Mouse (Mus musculus) intestine, postnatal 0 days (tissue): ENCODE measurements around the gene Matn3. TPM values are rescaled to one million over a fixed set of nuclear protein-coding genes. Genes with fewer than 3 reads are reported as not detected.

ENCODE experiments used
- ATAC-seq: fragments of 200-750 bp; cut with Nextera tagmentation; 2 replicates; pipeline ENCODE4 v1.8.0; 2017; ENCODE audit warnings: mild to moderate bottlenecking, moderate TSS enrichment, moderate library complexity
- H3K27ac ChIP-seq: fragments of 300-500 bp; sonication (generic); 2 replicates; pipeline ENCODE4 v1.5.1; 2014; ENCODE audit warnings: mild to moderate bottlenecking, low read depth, low read length, moderate library complexity
- H3K27me3 ChIP-seq: fragments of 300-500 bp; sonication (generic); replicated peaks from 2 replicates; pipeline ENCODE4 v1.6.1; 2014; ENCODE audit warnings: low read length, mixed read lengths; ENCODE audit not compliant: control insufficient read depth, insufficient read depth
- H3K36me3 ChIP-seq: fragments of 300-500 bp; sonication (generic); 2 replicates; pipeline ENCODE4 v1.6.1; 2014; ENCODE audit warnings: mild to moderate bottlenecking, moderate library complexity; ENCODE audit not compliant: control insufficient read depth, insufficient read depth
- H3K4me1 ChIP-seq: fragments of 300-500 bp; sonication (generic); replicated peaks from 2 replicates; pipeline ENCODE4 v1.6.1; 2014; ENCODE audit warnings: antibody characterized with exemption, low read length, mixed read lengths; ENCODE audit not compliant: control insufficient read depth, insufficient read depth
- H3K4me2 ChIP-seq: fragments of 300-500 bp; sonication (generic); replicated peaks from 2 replicates; pipeline ENCODE4 v1.6.1; 2014; ENCODE audit warnings: low read depth, mild to moderate bottlenecking, moderate library complexity
- H3K4me3 ChIP-seq: fragments of 300-500 bp; sonication (generic); 2 replicates; pipeline ENCODE4 v1.5.1; 2014; ENCODE audit warnings: low read depth, low read length
- H3K9ac ChIP-seq: fragments of 300-500 bp; sonication (generic); 2 replicates; pipeline ENCODE4 v1.6.1; 2014; ENCODE audit warnings: mild to moderate bottlenecking, low read depth, low read length
- H3K9me3 ChIP-seq: fragments of 300-500 bp; sonication (generic); 2 replicates; pipeline ENCODE4 v1.6.1; 2016; ENCODE audit warnings: mixed run types; ENCODE audit not compliant: control insufficient read depth
- CTCF ChIP-seq: sonication (generic); IDR thresholded peaks from 2 replicates; pipeline ENCODE4 v1.5.1; 2016; ENCODE audit warnings: low read depth, mild to moderate bottlenecking, control low read depth, antibody characterized with exemption, moderate library complexity
- WGBS: fragments of 180-500 bp; shearing (Covaris S2); extraction: QIAGEN DNeasy Blood & Tissue Kit; methylation state at CpG from one replicate; pipeline ENCODE4 v1.1.7; 2014; 5-methylcytosine and 5-hydroxymethylcytosine counted together
- polyA plus RNA-seq: library from polyadenylated mRNA; unstranded; fragments of >200 nt; fragmentation: Nextera tagmentation; extraction: Ambion mirVana; gene quantifications from 2 replicates; pipeline ENCODE4 v1.2.1, GENCODE M21; 2015

The Matn3 gene
- not detected in 2 replicates for polyA plus RNA-seq

DNA sequence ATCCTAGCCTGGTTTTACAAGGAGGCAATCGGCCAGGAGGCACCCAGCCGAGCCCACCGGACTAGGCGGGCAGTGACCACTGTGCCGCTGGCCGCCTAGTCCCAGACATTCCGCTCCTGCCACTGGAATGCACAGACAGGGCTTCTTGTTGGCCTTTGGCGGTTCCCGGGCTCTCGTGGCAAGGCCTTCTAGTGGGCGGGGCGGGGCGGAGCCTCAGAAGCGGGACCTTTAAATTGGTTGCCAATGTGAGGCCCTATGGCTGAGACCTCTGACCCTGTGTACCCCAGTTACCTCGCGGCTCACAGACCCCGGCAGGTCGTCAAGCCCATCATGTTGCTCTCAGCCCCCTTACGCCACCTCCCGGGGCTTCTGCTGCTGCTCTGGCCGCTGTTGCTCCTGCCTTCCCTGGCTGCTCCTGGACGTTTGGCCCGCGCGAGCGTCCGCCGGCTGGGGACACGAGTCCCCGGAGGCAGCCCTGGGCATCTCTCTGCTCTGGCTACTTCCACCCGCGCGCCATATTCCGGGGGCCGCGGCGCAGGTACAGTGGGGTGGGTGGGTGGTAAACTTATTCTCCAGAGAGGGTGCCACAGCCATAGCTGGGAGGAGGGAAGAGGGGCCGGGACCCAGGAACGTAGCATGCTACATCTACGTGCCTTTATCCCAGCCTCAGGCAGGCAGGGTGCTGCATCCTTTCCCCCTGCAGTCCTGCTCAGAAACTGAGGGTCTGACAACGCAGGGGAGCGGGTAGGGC is at the start of gene Matn3:
Gene Matn3, plus strand, starts transcription at position 216 of the 751 bp plus-strand sequence.
- WGBS = 2% methylated on average over 42 of the region's 42 CpGs
- H3K27ac ChIP-seq = no peak within 1 kb of the TSS
- H3K9me3 ChIP-seq = no peaks in the 10 kb centered on the region
- H3K9ac ChIP-seq = peak within 1 kb of the TSS; percentile 55
- peak within 1 kb of the TSS; percentile 38 for H3K4me3 ChIP-seq
- no peaks in the 10 kb centered on the region for H3K36me3 ChIP-seq
- H3K4me2 ChIP-seq = peak within 1 kb of the TSS; percentile 87
- peak; percentile 32 for TF ChIP-seq CTCF
- ATAC-seq = no peak; the same call in 1 of the 2 replicates
- peaks cover 3% of the 10 kb centered on the region; the same call in 1 of the 2 replicates for H3K4me1 ChIP-seq
- H3K27me3 ChIP-seq = no peaks in the 10 kb centered on the region; the same call in 1 of the 2 replicates

DNA sequence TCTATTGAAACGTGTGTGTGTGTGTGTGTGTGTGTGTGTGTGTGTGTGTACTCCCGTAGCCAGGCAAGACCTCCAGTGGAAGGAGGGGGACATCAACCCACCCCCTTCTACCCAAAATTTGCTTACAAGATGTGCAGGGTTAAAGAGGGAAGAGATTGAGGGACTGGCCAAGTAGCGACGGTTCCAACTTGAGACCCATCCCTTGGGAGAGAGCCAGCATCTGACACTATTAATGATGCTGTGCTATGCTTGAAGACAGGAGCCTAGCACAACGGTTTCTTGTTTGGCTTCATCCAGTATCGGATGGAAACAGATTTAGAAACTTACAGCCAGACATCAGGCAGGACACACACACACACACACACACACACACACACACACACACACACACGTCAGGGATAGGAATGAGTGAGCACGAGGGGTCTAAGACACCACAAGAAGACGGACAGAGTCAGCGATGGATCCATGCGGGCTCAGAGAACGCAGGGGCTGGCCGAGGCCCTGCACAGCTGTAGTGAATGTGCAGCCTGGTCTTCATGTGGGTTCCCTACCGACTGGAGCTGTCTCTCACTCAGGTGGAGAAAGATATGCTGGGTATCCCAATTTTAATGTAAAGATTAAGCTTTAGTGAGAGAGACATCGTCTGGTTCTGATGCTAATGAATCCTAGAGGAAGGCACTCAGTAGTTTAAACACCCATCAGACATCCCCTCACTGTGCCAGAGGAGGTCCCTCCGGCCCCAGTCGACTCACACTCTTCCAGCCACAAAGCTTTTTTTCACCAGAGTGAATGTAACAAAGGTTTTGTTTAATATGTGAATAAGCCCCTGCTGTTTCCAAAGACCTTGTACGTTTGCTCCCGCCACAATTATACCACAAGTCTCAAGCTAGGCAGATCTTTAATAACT is 48.6 kb upstream of the Matn3 start:
- Histone ChIP-seq H3K9ac (no peak overlapping the region), H3K4me3 (no peak overlapping the region), H3K27ac (no peak overlapping the region), H3K27me3 (no peaks in the 10 kb centered on the region), H3K36me3 (no peaks in the 10 kb centered on the region), H3K4me1 (no peaks in the 10 kb centered on the region), H3K4me2 (no peak overlapping the region), H3K9me3 (no peaks in the 10 kb centered on the region)
- 70% methylated on average over 19 of the region's 19 CpGs for WGBS
- TF ChIP-seq CTCF = no peak; the same call in 1 of the 2 replicates
- no peak for ATAC-seq

DNA sequence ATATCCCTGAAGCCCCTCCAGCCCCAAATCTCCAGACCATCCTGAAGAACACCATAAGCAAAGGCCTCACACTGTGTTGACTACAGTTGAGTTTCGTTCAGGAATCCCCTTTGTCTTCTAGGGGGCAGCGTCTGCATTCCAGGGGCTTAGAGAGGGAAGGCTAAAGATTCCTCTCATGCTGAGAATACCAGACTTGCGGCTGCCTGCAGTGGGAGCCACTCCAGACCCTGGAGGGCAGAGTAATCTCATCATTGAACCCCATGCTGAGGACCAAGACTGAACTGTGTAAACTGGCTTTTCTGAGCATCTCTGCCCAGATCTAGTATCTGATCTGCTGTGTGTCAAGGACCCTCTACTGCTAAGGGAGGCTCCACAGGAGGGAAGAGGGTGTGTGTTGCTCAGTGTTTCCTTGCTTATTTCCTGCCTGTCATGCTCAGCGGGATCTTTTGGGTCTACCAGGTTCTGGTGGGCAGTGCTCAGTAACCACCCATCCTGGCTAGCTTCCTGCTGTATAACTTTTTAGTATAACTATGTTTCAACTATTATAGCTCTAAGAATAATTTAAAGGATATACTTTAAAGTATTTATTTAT is 47.5 kb upstream of the Matn3 start:
- no peak overlapping the region for H3K9ac ChIP-seq
- H3K36me3 ChIP-seq = no peaks in the 10 kb centered on the region
- no peaks in the 10 kb centered on the region for H3K9me3 ChIP-seq
- no peak overlapping the region for H3K4me2 ChIP-seq
- H3K4me1 ChIP-seq = no peaks in the 10 kb centered on the region
- WGBS = 50% methylated on average over 4 of the region's 4 CpGs
- no peak overlapping the region for H3K27ac ChIP-seq
- no peak for ATAC-seq
- H3K27me3 ChIP-seq = no peaks in the 10 kb centered on the region
- peak; percentile 28 for TF ChIP-seq CTCF
- no peak overlapping the region for H3K4me3 ChIP-seq

DNA sequence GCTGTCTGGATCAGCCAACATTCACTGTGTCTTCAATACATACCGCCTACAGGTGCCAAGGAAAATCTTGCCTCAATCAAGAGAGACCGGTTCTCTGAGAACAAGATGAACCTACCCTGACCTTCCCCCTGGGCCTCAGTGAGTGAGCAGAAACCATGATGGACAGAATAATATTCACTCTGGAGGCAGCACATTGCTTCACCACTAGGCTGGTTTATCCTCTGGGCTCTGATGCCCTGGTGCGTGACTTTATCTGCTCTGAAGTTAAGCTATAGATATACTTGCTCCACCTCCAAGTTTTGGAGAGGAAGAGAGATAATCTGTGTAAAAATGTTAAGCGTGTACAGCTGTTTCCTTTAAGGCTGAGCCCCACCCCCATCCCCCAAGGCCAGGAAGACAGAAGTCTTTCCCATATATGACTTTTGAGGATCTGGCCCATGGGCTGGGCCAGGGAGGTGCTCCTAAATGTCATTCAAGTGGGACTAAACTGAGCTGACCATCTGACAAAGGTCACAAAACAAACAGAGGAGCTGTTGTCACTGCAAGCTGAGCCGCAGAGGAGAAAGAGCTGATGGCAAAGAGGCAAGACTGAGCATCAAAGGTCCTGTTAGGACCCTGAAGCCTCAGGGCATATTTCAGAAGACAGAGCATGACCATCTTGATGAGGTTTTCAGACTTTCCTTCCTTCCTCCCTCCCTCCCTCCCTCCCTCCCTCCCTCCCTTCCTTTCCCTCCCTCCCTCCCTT is 46.6 kb upstream of the Matn3 start:
- Histone ChIP-seq H3K4me1 (no peaks in the 10 kb centered on the region), H3K4me2 (no peak overlapping the region), H3K9ac (no peak overlapping the region), H3K9me3 (no peaks in the 10 kb centered on the region), H3K36me3 (no peaks in the 10 kb centered on the region), H3K27me3 (no peaks in the 10 kb centered on the region), H3K4me3 (no peak overlapping the region), H3K27ac (0 out of 2 replicates have a peak overlapping the region, but pooled peaks have one; percentile 28)
- 15% methylated on average over 5 of the region's 5 CpGs for WGBS
- peak; percentile 25; the same call in 1 of the 2 replicates for TF ChIP-seq CTCF
- peak; percentile 64 for ATAC-seq

DNA sequence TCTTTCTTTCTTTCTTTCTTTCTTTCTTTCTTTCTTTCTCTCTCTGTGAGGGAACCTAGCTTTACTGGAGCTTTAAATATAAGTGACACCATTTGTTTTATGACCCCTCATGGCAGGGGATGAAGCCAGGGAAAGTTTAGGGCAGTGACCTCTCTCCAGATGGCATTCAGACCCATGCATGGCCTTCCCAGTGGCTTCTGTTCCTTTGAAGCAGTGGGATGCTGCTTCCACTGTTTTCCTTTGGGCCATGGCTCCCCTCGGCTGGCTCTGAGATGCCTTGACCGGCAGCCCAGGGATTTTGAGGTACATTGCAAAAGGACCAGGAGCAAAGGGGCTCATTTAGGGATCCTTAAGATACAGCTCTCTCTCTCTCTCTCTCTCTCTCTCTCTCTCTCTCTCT is 45.8 kb upstream of the Matn3 start:
- no peaks in the 10 kb centered on the region for H3K9me3 ChIP-seq
- H3K27ac ChIP-seq = no peak overlapping the region
- no peaks in the 10 kb centered on the region for H3K27me3 ChIP-seq
- H3K9ac ChIP-seq = no peak overlapping the region
- no peaks in the 10 kb centered on the region for H3K36me3 ChIP-seq
- no peak for TF ChIP-seq CTCF
- H3K4me3 ChIP-seq = no peak overlapping the region
- no peak overlapping the region for H3K4me2 ChIP-seq
- 43% methylated on average over 2 of the region's 2 CpGs for WGBS
- H3K4me1 ChIP-seq = no peaks in the 10 kb centered on the region
- no peak for ATAC-seq
